Mouse (Mus musculus) brain, embryonic 18.5 days (tissue): ENCODE results near the gene 6030408B16Rik.

Experiments used
- DNase-seq: peaks from one replicate; pipeline ENCODE4 v3.0.0-alpha.2; 2012; ENCODE audit warnings: low read depth, low spot score

6030408B16Rik gene

DNA sequence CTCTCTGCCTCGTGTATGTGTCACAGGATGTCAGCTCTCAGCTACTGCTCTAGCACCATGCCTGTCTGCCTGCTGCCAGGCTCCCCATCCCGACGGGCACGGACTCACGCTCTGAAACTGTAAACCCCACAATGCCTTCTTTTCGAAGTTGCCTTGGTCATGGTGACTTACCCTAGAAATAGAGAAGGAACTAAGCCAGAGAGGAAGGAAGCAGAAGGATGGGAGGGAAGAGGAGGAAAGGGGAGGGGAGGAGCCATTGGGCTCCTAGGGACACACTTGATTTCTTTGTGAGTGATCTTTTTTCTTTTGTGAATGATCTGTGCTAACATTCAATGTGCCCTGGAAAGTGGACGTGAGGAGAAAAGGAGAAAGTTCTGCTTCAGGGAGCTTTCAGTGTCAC is 5.0 kb downstream of the 6030408B16Rik start:
- DNase-seq: no peak

DNA sequence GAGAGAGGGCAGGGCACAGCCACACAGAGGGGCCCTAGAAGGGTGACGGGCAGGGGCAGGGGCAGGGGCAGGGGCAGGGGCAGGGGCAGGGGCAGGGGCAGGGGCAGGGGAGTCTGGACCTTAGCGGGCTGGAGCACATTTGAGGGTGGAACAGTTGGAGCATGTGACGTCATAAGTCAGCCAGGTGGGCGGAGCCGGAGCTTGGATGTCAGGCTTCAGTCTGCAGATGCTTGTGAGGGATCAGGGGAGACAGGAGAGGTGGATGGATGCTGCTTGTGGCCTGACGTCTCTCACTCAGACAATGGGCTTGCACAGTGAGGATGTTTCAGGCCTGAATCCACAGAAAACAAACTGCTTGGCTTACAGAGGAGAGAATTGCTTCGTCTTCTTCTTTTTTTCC is 5.5 kb downstream of the 6030408B16Rik start:
- no peak for DNase-seq

- DNase-seq: no peak
Observed at GRCm38 (mm10) chr15:101299480-101299960, 6.5 kb downstream of the 6030408B16Rik start.

- DNase-seq: no peak
Observed at GRCm38 (mm10) chr15:101300128-101300527, 7.1 kb downstream of the 6030408B16Rik start.

DNA sequence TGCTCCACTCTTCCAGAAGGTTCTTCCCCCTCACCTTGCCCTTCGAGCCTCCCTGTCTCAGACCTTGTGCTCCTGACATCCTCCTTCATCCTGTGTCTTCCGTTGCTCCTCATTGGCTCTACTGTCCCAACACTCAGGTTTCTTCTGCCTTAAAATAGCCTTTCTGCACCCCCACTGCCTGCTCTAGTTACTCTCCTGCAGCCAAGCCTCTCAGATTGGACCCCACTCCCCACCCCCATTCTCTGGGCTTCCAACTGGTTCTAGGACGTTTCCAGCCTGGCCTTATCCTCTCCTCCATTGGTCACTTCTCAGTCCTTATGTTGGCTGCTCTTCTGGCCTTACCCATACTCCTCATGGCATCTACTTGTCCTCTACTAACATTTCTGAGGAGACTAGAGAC is 9.2 kb downstream of the 6030408B16Rik start:
- DNase-seq: no peak

DNA sequence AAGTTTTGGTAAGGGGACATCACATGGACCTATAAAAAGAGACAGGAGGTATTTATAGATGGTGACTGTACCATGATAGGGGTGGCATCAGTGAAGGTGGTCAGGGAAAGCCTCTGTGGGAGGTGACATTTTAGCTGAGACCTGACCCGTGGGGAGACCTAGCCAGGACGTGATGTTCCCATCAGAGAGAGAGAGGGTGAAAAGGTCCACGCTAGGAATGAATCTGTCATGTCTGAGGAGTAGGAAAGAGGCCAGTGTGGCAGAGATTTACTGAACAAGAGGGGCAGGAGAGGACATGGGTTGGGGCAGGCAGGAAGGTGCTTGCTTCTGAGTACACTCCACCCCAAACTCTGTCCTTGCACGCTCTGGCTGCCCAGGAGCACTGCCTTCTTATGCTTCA is 10.8 kb downstream of the 6030408B16Rik start:
- DNase-seq: no peak

DNA sequence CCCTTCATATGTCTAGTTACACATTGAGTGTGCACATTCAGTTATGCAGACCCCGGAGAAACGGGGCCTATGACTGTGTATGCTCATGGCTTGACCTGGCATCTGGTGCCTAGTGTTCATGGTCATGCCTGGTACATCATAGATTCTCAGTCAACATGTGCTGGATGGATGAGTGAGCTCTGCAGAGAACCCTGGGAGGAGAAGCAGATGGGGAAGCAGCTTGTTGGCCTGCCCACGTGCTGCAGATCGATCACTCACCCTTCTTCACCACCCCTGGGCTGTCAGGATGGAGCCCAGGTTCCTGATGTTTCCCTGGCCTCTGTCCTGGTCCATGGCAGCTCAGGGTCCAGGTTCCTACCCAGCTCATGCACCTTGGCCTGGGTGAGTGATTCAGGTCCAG is 13.4 kb downstream of the 6030408B16Rik start:
- DNase-seq: no peak

GRCm38 (mm10) chr15:101308440-101309348 is 15.7 kb downstream of the 6030408B16Rik start:
- no peak for DNase-seq

GRCm38 (mm10) chr15:101309493-101309892 is 16.5 kb downstream of the 6030408B16Rik start:
- DNase-seq: no peak

DNA sequence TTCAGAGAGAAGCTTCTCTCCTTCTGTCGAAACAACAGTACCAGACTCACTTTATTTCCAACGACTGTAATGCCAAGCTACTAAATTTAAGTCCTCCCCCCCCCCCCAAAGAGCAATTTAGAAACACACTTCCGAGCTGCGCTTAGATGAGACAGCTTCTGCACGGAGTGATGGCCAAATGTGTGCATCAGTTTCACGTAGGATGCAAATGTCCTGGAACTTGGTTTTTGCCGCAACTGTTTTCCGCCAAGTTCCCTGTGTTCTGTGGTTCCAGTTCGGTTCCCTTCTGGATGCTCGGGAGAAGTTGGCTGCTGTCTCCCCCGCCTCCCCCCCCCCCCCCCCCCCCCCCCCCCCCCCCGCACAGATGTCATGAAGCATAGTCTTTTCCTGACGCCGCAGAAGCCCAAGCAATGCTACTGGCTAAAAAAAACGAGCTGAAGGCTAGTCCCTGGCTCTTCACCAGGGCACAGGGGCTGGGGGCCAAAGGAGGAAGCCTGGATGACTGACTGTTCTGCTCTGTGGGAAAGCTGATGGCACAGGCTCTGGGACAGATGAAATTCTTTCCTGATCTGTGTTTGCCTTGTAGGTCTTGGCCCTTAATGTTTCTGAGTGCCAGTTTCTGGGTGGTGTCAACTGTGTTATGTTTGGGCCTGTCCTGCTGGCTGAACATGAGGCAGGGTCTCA is 18.2 kb downstream of the 6030408B16Rik start:
- DNase-seq: peak; percentile 40

- DNase-seq: no peak
Observed at GRCm38 (mm10) chr15:101312006-101312405, 19.0 kb downstream of the 6030408B16Rik start.

- DNase-seq: no peak
Observed at GRCm38 (mm10) chr15:101315378-101315777, 22.4 kb downstream of the 6030408B16Rik start.

- peak; percentile 73 for DNase-seq
Observed at GRCm38 (mm10) chr15:101315832-101316231, 22.8 kb downstream of the 6030408B16Rik start.

DNA sequence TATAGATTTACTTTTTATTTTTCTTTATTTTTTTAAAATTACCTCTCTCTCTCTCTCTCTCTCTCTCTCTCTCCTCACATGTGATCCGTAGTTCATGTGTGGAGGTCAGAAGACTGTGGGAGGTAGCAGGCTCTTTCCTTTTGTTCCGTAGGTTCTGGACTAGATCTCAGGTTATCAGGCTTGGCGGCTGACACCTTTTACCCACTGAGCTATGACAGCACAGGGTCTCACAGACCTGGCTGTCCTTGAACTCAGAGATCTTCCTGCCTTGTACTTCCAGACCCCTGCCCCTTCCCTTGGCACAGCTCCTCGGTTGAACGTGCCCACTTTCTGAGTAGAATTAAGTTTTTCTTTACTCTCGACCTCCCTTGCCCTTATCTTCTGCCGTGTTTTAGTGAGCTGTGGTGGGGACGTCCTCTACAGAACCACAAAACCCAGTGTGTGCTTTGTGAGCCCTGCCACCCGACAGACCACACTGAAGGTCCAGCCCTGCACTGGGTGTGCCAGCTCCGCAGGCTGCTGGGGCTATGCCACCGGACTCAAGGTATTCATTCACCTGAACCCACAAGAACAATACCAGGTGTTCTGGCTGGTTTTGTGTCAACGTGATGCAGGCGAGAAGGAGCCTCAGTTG is 23.4 kb downstream of the 6030408B16Rik start:
- no peak for DNase-seq

DNA sequence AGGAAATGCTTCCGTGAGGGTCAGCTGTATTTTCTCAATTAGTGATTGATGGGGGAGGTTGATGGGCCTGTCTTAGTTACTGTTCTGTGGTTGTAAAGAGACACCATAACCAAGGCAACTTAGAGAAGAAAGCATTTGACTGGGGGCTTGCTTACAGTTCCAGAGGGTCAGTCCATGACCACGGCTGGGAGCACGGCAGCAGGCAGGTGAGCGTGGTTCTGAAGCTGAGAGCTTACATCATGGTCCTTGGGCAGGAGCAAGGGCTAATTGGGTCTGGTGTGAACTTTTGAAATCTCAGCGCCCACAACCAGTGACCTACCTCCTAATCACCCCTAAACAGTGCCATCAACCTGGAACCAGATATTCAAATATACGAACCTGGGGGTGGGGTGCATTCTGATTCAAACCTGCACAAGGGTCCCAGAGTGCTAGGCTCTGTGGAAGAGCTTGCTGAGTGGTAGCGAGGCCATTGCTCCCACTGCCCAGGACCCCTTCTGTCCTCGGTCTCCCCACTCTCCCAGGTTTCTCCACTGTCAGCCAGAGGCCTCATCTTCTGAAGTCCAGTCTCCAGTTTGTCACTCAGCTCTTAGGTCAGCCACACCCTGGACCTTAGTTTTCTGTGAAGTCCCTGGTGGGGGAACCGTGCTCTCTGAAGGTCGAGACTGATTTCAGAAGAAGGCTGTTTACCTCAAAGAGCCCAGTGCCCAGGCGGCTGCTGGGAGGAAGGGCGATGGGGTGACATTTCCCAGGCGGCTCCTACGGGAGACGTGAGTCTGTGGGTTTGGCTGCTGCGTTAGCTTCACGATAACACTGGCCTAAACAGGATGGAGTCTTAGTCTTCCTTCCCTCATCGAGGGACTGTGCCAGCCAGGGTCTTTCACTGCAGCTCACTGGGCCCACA is 24.2 kb downstream of the 6030408B16Rik start:
- DNase-seq: no peak

DNA sequence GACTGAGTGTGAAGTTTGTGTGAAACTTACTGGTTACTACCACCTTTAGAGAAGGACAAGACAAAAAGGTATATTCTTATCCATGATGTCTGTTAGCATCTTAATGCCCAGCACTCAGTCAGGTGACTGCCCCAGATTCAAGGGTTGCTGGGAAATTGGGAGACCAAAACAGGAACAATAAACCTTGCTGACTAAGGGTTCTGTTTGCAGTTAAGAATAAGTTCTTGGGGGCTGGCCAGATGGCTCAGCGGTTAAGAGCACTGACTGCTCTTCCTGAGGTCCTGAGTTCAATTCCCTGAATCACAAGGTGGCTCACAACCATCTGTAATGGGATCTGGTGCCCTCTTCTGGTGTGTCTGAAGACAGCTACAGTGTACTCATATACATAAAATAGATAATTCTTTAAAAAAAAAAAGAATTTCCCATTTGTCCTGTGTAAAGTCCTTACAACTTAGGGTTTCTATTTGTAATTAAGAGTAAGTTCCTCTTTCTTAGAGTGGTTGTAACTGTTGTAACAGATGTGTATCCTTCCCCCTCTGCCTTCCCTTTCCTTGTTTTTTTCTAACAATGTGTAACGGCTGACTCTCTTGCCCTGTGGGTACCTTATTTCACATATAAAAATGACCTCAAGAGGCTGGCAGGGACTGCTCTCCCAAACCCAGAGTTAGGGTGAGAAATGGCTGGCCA is 24.9 kb downstream of the 6030408B16Rik start:
- DNase-seq: no peak

- no peak for DNase-seq
Observed at GRCm38 (mm10) chr15:101318889-101319765, 26.1 kb downstream of the 6030408B16Rik start.

GRCm38 (mm10) chr15:101320010-101320617 is 27.1 kb downstream of the 6030408B16Rik start:
- no peak for DNase-seq

GRCm38 (mm10) chr15:101320618-101321041 is 27.6 kb downstream of the 6030408B16Rik start:
- no peak for DNase-seq
